24 mouse cellular contexts compared by ENCODE assay signal in the genomic region with DNA sequence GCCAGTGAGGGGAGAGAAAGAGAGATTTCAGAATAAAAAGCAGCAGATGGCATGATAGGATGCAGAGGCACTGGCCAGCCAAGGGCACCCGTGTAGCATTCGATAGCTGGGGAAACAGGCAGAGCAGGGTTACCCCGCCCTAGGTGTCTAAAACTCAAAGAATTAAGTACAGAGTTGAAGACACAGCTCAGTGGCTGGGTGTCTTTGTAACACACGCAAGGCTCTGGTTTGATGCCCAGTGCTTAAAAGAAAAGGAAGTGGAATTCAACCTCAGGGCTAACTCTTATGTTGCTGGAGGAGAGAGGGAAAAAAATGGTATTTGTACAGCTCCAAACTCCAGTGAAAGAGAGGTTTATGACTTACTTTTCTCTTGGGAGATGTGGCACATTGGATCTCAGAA.
DNase-seq lines count a peak whose midpoint lies in the region; ATAC-seq and TF ChIP-seq lines count a peak whose summit lies in the region.
"Had no signal": no experiment of that assay in that cellular context is flagged by ENCODE, and none has a peak within 500 bp of the region (broad histone marks: within the 10 kb centered on the region; RNA-seq: fewer than 3 reads in every experiment).

No protein-coding gene starts in this region.

- no peak for DNase-seq in heart, postnatal 10 days
- no peak for DNase-seq in layer of hippocampus, adult 2 months (ENCODE audit: low spot score in 2 of 2)
- no peak for DNase-seq in layer of hippocampus, adult 8-10 months (ENCODE audit: low spot score in 2 of 2)
- DNase-seq in urinary bladder, postnatal 25 days (ENCODE audit: low spot score): peak; percentile 32
- DNase-seq in urinary bladder, postnatal 10 days (ENCODE audit: low spot score): no peak
- DNase-seq in kidney, postnatal 10 days: no peak
- DNase-seq: adrenal gland, postnatal 25 days; B cell, adult 2 months; cerebellum, adult 11-12 months; cerebellum, adult 9-11 months; embryo, embryonic 11 days; kidney, adult 18-20 months; liver, postnatal 0 days; midbrain, embryonic 14.5 days had no signal

- intact Hi-C loops in heart, postnatal 10 days (cut with DNase I): no loop called here

- no peak overlapping the region for H3K4me3 ChIP-seq in heart, embryonic 12.5 days
- no peak overlapping the region for H3K4me3 ChIP-seq in layer of hippocampus, adult 2 months
- H3K4me3 ChIP-seq: embryonic facial prominence, embryonic 13.5 days; erythroblast, embryonic 14.5 days; kidney, embryonic 15.5 days; left cerebral cortex, adult 2 months; limb, embryonic 13.5 days; liver, embryonic 12.5 days had no signal

- ATAC-seq in heart, embryonic 12.5 days (ENCODE audit: insufficient number of reproducible peaks, low FRiP score): no peak
- ATAC-seq: forebrain, embryonic 16.5 days; hindbrain, embryonic 16.5 days; liver, embryonic 12.5 days had no signal

- H3K36me3 ChIP-seq in heart, embryonic 12.5 days: no peaks in the 10 kb centered on the region
- H3K36me3 ChIP-seq: embryonic facial prominence, embryonic 13.5 days; limb, embryonic 13.5 days; liver, embryonic 12.5 days had no signal

- 81% methylated on average over 4 of the region's 4 CpGs for WGBS in heart, embryonic 12.5 days

- H3K27ac ChIP-seq in heart, embryonic 12.5 days (ENCODE audit: poor library complexity, severe bottlenecking): peak overlapping the region; percentile 23; the same call in 1 of the 2 replicates
- peak overlapping the region; percentile 1; the same call in 1 of the 2 replicates for H3K27ac ChIP-seq in layer of hippocampus, adult 2 months
- H3K27ac ChIP-seq: embryonic facial prominence, embryonic 13.5 days; kidney, embryonic 15.5 days; left cerebral cortex, adult 2 months; limb, embryonic 13.5 days; liver, embryonic 12.5 days; macrophage had no signal

- H3K9ac ChIP-seq in heart, embryonic 12.5 days: no peak overlapping the region
- H3K9ac ChIP-seq: embryonic facial prominence, embryonic 13.5 days; kidney, embryonic 15.5 days; limb, embryonic 13.5 days; liver, embryonic 12.5 days; liver, postnatal 0 days had no signal

- H3K9me3 ChIP-seq in heart, embryonic 12.5 days (replicated peaks): no peaks in the 10 kb centered on the region
- H3K9me3 ChIP-seq: embryonic facial prominence, embryonic 13.5 days; kidney, embryonic 15.5 days; limb, embryonic 13.5 days; liver, embryonic 12.5 days had no signal

- no peaks in the 10 kb centered on the region for H3K27me3 ChIP-seq in heart, embryonic 12.5 days (replicated peaks)
- H3K27me3 ChIP-seq: embryonic facial prominence, embryonic 13.5 days; kidney, embryonic 15.5 days; limb, embryonic 13.5 days; liver, embryonic 12.5 days had no signal

- H3K4me1 ChIP-seq in heart, embryonic 12.5 days (replicated peaks): peaks cover 9% of the 10 kb centered on the region; the same call in 1 of the 2 replicates
- H3K4me1 ChIP-seq: embryonic facial prominence, embryonic 13.5 days; kidney, embryonic 15.5 days; liver, embryonic 12.5 days had no signal

- no peak overlapping the region for H3K4me2 ChIP-seq in heart, embryonic 12.5 days
- H3K4me2 ChIP-seq: embryonic facial prominence, embryonic 13.5 days; kidney, embryonic 15.5 days; limb, embryonic 13.5 days; liver, embryonic 12.5 days had no signal

- no peak for TF ChIP-seq CTCF in layer of hippocampus, adult 2 months (conservative IDR thresholded peaks at IDR 0.05)
